Mouse (Mus musculus) layer of hippocampus, postnatal 25 days (tissue): ENCODE results near the gene Dnajc15. TPM values are rescaled to one million over a fixed set of nuclear protein-coding genes. Genes with fewer than 3 reads are reported as not detected.
"Not testable (repeated sequence)": the region's sequence is repeated elsewhere in the genome, so short reads cannot be mapped to it uniquely, and the experiment has no call there.

Experiments used
- DNase-seq, 2 experiments: peaks; one replicate each; pipeline ENCODE4 v3.0.0; 2022; ENCODE audit warnings: mixed read lengths in 2 of 2, low spot score in 1 of 2; ENCODE audit errors: extremely low spot score in 1 of 2
- total RNA-seq, 2 experiments: library from RNA; stranded (reverse); gene quantifications; 2 replicates each; pipeline ENCODE4 v1.2.3; 2021

The Dnajc15 gene
- total RNA-seq = 10 to 100 TPM; 59.7 to 68.5 TPM

DNA sequence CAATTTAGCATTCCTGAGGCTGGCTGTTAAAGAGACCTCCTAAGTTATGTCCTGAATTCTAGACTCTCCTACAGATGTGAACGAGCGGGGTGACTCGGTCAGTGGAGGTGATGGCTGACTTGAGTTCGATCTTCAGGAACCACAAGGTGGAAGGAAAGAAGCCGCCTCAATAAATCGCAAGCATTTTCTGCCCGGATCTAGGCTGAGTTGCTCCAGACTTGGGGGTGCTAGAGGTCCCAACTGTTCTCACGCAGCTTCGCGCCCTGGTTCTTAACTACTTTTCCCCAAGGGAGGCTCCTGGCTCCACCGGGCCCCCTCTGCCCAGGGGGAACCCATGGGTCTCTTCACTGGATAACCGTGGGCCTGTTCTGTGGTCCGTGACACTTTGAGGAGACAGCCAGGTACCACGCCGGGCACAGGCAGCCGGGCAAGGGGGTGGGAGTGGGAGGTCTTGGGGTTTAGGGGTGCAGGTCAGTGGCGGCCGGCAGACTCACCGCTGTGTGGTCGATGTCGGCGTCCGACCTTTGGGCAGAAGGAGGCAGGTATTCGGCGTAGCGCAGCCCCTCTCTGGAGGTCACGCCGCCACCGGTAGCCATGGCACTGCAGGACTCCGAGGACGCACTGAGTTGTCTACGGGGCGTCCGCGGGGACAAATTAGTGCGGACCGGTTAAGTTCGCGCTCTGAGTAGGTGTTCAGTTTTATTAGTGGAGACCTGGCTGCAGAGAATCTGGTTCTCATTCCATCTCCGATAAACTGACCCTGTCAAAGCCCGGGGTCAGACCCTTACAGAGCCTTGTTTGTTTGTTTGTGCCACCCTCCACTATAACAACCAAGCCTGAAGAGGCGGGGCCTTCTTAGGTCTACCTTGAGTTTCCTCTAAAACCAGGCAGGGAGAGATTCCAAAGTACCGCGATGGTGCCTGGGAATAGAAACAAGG, at the start of gene Dnajc15:
Gene Dnajc15 (minus strand): TSS at position 822 of the 938 bp plus-strand sequence.
- DNase-seq = peak; percentile 87 to 89

DNA sequence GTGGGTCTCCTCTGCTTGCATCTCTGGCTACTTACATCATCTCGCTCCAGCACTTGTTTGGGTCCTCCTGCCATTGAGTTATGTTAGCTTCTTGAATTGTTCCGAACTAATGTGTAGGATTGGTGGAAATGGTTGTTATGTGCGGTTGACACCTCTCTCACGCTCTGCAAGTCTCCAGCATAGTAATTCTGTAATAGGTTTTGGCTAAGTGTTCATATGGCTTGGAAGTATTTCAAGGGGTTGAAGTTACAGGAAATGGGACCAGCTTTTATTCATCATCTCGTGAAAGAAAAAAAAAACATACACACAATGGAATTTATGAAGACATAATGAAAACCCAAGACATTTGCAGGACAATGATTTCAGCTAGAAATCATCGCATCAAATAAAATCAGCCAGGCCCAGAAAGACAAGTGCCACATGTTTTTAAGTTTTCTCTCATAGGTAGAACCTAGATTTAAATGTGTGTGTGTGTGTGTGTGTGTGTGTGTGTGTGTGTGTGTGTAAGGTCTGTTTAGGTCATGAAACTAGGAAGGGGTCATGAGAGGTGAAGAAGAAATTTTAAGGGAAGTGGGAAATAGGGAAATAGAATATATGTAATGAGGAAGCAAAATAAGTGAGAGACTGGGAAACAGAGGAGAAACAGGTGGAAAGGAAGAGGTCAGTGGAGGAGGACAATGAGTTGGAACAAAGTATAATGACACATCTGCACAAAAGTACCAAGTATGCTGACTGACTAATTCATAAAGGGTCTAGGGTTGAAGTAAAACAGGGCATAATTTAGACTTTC, 48.3 kb upstream of the Dnajc15 start:
- DNase-seq = no peak

DNA sequence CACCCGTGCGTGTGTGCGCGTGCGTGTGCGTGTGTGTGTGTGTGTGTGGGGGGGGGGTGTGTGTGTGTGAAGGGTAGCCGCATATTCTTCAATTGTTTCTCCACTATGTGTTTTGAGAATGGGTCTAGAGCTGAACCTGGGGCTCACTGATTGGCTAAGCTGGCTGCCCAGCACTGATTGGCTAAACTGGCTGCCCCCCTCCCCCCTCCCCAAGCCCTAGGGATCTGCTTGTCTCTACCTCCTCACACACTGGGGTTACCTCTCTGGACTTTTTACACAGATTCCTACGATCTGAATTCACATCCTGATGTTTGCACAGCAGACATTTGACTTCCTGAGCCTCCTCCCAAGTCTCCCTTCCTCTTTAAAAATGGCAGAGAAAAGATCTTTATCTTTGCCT, 46.7 kb upstream of the Dnajc15 start:
- no peak for DNase-seq

DNA sequence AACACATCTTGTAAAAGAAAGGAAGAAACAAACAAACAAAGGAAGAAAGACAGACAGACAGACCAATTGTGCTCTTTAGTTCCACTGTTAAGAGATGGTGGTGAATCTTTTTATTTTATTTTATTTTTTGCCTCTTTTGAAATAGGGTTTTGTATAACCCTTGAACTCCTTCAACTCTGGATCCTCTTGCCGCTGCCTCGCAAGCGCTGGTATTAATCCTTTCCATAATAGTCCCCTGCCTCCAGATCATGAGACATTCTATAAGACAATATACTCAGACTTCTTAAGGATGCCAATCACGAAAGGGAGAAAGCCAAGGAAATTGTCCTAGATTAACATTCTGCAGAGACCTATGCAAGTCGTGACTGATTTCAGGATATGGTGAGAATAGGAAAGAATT, 40.9 kb upstream of the Dnajc15 start:
- DNase-seq = no peak

DNA sequence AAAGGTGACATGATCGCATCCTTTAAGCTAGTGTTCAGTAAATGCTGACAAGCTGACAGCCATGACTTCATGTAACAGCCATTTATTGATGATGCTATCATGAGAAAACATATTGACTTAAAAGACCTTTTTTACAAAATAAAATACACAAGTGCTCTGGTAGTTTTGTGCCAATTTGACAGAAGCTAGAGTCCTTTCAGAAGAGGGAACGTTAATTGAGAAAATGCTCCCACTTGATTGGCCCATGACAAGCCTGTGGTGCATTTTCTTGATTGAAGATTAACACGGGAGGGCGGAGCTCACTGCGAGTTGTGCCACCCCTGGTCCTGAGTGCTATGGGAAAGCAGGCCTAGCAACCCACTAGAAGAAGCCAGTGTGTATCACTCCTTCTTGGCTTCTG, 31.7 kb upstream of the Dnajc15 start:
- no peak for DNase-seq

DNA sequence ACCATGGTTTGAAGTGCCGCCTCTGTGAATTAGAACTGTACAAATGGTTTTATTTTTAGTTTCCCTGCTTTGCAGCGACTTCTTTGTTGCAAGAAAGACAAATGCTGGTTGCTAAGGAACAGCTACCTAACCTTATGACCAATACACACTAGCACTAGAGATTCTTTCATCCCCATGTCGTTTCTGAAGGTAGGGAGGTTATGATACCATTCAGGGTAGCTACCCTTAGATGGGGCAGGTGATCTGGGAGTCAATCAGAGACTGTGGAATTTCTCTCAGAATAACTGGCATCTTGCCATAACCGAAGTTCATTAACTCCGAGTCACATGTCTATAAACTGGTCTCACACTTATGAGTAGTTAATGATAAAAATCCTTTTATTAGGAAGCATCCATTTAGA, 30.5 kb upstream of the Dnajc15 start:
- no peak for DNase-seq

DNA sequence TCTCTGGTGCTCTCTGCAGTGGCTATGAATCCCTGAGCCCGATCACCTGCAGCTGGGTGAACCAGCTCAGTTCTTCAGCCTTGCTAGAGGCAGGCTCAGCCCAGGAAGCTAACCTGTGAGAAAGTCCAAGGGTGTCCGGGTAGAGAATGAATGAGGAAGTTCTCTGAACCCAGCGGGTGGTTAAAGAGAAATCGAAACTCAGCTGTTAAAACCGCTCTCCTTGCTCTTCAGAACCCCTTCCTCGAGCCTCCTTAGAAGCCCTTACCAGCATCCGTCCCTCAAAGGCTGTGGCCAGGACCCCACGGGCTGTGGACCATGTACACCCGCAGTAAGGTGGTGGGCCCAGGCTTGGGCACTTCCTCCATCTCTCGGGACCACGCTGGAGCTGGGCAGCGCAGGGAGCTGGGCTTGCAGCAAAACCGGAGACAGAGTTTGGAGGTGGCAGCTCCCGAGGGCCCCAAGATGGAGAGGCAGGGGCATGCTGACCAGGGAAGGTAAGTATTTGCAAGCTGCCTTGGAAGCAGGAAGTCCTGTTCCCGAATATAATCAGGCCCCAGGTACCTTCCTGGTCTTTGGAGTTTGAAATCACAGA, 29.3 kb upstream of the Dnajc15 start, which contains the start of gene Epsti1:
Gene Epsti1 (plus strand): TSS at position 69 of the 592 bp plus-strand sequence.
- DNase-seq = no peak

DNA sequence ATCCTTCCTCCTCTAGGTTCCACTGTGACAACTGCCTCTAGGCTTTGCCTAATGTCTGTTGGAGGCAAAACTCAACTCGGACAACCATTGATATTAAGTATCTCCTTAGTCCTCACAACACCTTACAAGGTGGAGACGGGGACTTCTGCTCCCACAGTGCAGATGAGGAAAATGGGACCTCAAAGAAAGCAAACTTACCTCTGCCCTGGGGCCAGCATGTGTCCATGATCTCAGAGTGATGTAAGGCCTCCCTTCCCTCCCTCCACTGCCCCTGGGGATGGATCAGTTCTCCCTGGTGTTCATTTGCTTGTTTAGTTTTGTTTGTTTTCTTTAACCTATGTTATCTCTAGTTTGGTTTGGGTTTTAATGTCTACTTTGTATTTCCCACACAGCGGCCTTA, 27.6 kb upstream of the Dnajc15 start:
- DNase-seq = no peak

DNA sequence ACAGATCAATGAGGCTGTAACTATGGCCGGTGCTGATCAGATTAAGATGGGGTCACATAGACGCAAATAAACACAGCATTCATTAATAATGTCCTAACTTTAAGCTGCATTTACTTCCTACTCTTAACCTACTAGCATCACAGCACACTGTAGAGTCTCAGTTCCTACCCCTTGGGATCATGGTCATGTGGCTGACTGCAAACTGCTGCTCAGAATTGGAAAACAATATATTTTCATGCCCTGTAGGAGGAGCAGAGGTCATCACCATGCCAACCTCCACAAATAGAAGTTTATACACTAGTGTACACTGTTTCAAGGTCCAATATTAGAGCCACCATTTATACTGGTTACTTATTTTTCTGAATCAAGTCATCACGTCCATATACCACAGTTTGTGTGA, 21.0 kb upstream of the Dnajc15 start:
- no peak for DNase-seq

DNA sequence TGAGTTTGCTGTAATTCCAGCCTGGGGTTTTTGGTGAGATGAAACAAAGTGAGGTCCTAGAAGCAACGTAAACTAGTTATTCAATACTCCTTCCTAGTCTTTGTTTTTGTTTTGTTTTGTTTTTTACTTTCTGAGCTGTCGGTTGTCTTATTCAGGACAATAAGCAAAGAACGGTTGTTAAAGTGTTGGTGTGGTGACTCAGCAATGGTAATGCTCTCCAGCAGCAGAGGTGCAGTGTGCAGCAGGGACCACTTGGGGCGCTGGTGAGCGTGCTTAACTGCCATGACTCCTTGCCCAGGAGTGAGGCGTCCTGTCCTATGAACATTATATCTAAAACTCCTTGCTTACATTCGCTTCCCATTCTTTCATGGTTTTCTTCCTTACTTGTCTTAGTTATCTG, 15.0 kb upstream of the Dnajc15 start:
- DNase-seq = no peak

DNA sequence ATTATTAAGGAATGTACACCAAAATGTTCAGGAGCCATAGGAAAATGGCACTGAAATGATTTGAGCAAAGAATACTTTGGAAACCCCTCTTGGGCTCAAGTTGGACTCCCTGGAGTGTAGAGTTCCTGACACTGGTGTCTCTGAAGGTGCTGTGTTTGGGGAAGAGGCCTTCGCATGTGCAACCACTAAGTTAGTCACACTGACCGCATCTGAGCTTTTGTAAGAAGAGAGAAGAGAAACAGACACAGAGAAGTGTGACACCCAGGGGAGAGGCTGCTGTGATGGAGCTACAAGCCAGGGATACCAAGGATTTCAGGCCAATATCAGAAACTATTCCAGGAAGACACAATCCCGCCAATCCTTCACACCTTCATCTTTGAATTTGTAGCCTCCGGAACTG, 12.0 kb upstream of the Dnajc15 start:
- DNase-seq = no peak

DNA sequence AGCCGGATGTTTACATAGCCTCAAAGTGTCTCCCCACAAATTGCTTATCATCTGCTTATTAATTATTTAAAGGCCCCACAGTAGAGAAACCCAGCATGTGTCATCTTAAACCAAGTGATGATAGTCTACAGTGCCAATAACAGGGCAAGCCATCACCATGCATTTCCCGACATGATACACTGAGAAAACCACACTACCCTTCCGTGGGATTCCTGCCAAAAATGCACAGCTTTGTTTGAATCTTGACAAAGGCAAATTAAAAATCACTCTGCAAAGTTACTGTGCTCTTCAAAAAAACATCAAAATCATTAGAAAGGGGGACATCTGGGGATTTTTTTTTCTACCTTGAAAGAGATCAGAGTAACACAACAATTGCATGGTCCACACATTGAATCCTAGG, 11.5 kb upstream of the Dnajc15 start:
- no peak for DNase-seq

DNA sequence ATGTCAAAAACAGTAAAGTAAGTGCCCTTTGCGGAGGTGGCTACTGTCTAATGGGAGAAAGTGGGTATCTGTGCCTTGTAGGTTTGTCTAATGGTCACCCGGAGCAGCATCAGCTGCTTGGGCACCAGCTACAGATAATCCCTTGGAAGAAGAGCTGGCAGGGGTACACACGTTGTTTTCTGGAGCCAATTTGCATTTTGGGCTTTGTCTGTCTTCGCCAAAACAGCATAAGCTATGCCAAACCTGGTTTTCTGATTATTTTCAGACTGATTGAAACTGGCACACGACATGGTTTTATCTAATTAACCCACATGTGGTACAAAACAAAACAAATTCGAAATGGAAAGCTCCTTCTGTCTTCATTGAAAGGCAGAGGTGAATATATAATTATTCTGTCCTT, 7.7 kb upstream of the Dnajc15 start:
- no peak for DNase-seq

DNA sequence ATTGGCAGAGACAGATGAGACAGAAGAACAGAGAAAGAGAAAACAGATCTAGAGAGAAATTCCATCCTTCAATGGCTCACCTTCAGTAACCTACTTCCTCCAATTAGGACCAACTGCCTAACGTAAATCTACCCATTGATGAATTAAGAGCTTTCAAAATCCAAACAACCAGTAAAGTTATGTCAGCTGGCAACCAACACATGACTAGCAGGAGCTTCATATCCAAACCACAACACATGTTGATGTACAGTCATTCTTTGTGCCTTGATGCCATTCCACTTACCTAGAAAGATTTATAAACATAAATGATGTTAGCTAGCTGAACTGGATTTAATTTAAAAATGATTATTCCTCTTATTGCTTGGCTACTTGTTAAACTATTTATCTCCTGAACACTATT, 7.1 kb upstream of the Dnajc15 start:
- DNase-seq = no peak

DNA sequence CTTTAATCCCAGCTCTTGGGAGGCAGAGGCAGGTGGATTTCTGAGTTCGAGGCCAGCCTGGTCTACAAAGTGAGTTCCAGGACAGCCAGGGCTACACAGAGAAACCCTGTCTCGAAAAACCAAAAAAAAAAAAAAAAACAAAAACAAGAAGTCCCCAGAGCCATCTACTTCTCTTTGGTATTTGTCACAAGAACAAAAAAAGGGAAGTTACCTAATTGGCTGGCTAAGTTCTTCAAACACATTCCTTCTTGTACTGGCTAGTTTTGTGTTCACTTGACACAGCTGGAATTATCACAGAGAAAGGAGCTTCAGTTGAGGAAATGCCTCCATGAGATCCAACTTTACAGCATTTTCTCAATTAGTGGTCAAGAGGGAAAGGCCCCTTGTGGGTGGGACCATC, 3.0 kb upstream of the Dnajc15 start:
- not testable (repeated sequence) for DNase-seq

DNA sequence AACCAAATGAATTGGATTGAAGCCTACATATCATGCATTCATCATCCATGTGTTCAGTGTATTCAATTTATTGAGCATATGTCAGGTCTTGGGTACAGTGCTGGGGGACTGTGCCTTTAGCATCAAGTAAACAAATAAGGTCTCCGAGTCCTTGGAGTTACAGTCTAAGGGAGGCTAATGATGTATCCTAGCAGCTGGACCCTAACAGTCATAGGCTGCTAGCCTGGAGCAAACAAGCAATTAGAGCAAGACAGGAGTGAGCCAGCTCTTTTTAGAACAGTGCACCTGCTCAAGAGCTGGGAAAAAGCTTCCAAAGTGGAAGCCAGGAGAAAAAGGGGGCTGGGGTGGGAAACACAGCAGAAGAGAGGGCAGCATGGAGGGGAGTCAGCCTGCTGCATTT, 1.3 kb upstream of the Dnajc15 start:
- DNase-seq = no peak

DNA sequence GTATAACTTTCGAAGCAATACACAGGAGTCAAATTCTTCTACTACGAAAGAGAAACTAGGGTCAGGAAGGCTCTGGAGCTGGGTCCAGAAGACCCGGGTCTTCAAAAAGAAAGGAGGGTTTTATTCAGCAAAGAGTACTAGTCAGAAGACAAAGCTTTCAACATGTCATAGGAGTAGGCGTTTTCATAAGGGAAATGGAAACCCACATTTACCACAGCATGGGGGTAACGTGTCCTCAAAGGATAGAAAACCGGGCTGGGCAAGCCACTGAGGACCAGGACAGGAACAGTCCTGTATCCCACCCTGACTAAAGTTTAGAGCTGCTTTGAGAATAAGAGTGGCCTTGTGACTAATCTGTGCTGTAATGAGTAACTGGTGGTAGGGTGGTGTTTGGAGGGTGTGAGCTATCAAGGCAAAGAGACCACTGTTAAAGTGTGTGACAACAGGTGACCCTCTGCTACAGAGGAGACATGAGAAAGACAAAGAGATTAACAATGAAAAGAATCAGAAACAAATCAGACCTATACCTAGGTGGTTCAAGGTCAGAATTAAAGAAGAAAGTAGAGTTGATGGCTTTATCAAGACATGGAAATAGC, 3.4 kb downstream of the Dnajc15 start:
- DNase-seq = no peak

DNA sequence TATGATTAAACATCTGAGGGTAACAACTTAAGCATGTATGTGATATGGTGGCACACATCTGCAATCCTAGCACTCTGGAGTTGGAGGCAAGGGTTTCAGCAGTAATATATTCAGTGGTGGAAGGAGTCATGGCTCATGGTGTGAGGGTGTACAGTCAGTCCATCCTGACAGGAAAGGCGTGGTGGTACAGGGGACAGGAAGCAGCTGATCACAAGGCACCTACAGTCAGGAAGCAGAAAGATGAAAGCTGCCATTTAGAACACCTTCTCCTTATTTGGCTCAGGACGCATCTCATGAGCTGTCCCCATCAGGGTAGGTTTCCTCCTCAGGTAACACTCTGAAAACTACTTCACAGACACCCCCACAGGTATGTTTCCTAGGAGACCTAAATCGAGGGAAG, 4.0 kb downstream of the Dnajc15 start:
- no peak for DNase-seq

DNA sequence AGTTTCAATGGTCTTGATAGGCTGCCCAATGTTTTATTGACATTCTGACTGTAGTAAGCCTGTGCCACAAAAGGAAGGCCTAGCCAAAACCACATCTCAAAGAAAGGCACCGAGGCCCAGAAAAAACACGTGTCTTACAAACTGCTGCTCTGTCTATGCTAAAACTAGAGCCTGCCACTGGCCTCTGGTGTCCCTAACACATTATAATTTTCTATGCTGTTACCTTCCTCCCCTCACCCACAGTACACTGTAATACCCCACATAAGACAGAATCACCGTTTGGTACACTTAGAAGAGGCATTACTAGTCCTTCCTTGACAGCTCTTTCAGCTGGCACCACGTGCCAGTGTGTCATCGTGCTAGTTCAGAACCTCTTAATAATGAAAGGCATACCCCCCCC, 7.3 kb downstream of the Dnajc15 start:
- no peak for DNase-seq

DNA sequence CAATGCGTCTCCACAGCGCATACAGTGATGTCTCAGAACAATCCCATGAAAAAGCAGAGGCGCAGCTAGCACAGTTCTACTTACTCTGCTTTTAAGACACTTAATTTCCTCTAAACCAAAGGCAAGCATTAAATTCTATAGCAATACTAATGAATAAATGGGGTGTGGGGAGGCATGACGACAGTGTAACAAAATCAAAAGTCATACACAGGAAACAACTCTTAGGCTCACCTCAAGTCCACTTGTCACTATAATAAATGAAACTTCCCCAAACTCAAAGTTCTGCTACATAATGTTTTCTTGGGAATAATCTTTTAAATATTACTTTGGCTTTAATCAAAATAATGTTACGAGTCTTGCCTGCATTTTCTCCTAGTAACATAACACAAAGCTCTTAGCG, 10.4 kb downstream of the Dnajc15 start:
- no peak for DNase-seq

DNA sequence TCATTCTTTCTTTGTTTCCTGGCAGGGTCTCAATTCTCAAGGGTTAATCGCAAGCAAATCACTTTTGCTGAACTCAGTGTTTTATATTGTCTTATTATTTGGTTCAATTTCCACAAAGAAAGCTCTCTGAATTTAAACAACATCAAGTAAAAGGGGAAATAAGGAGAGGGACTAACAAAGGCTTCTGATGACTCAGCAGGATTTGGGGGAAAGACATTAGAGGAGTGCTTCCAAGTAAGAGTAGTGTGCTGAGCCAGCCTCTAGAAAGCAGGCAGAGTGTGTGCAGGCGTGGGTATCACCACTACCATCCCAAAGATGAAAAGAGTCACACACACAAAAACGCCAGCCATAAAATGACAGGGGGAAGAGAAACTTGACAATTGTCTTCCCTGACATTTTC, 10.9 kb downstream of the Dnajc15 start:
- DNase-seq = no peak
